Mouse (Mus musculus) forebrain, embryonic 16.5 days (tissue): ENCODE data around the gene Myo10. TPM values are rescaled to one million over a fixed set of nuclear protein-coding genes. Genes with fewer than 3 reads are reported as not detected.

Experiments used
- ATAC-seq: fragments of 200-750 bp; cut with Nextera tagmentation; 2 replicates; pipeline ENCODE4 v1.8.0; 2017; ENCODE audit warnings: mild to moderate bottlenecking, moderate library complexity
- H3K27ac ChIP-seq: fragments of 300-500 bp; sonication (generic); 2 replicates; pipeline ENCODE4 v1.5.1; 2014; ENCODE audit warnings: low read length, control low read depth
- H3K27me3 ChIP-seq: fragments of 300-500 bp; sonication (generic); replicated peaks from 2 replicates; pipeline ENCODE4 v1.6.1; 2014; ENCODE audit warnings: low read length; ENCODE audit not compliant: control insufficient read depth, insufficient read depth
- H3K36me3 ChIP-seq: fragments of 300-500 bp; sonication (generic); 2 replicates; pipeline ENCODE4 v1.6.1; 2014; ENCODE audit not compliant: control insufficient read depth, insufficient read depth
- H3K4me1 ChIP-seq: fragments of 300-500 bp; sonication (generic); replicated peaks from 2 replicates; pipeline ENCODE4 v1.6.1; 2014; ENCODE audit warnings: low read length; ENCODE audit not compliant: control insufficient read depth, insufficient read depth
- H3K4me2 ChIP-seq: fragments of 300-500 bp; sonication (generic); 2 replicates; pipeline ENCODE4 v1.6.1; 2014; ENCODE audit warnings: mild to moderate bottlenecking, low read length, control low read depth
- H3K4me3 ChIP-seq: fragments of 300-500 bp; sonication (generic); replicated peaks from 2 replicates; pipeline ENCODE4 v1.5.1; 2014; ENCODE audit warnings: mild to moderate bottlenecking, low read length, control low read depth
- H3K9ac ChIP-seq: fragments of 300-500 bp; sonication (generic); replicated peaks from 2 replicates; pipeline ENCODE4 v1.6.1; 2014; ENCODE audit warnings: low read depth, low read length, control low read depth
- H3K9me3 ChIP-seq: fragments of 300-500 bp; sonication (generic); 2 replicates; pipeline ENCODE4 v1.6.1; 2016; ENCODE audit warnings: low read length; ENCODE audit not compliant: control insufficient read depth
- WGBS: fragments of 180-500 bp; shearing (Covaris S2); extraction: QIAGEN DNeasy Blood & Tissue Kit; methylation state at CpG from one replicate; pipeline ENCODE4 v1.1.7; 2014; 5-methylcytosine and 5-hydroxymethylcytosine counted together
- polyA plus RNA-seq: library from polyadenylated mRNA; unstranded; fragments of >200 nt; fragmentation: Nextera tagmentation; extraction: Ambion mirVana; gene quantifications from 2 replicates; pipeline ENCODE4 v1.2.1, GENCODE M21; 2015

Gene Myo10
- polyA plus RNA-seq, 1 experiment from 2014 or later, result 38.4 TPM

DNA sequence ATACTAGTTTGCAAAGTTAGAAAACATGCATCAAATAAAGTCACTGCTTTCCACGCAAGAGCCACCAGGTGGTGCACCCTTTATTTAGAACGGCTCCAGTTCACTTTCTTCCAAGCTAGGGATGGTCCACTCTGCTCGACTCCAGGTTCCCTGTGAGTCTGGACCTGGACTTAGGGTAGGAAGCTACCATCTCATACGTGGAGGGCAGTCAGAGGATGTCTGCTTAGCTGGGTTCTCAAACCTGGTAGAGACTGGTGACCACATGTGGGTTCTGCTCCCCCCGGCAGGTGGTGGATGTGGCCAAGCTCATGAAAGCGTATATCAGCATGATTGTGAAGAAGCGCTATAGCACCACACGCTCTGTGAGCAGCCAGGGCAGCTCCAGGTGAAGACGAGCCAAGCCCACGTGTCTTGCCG, 189.5 kb downstream of the Myo10 start:
- H3K36me3 ChIP-seq, result peaks cover 13% of the 10 kb centered on the region

DNA sequence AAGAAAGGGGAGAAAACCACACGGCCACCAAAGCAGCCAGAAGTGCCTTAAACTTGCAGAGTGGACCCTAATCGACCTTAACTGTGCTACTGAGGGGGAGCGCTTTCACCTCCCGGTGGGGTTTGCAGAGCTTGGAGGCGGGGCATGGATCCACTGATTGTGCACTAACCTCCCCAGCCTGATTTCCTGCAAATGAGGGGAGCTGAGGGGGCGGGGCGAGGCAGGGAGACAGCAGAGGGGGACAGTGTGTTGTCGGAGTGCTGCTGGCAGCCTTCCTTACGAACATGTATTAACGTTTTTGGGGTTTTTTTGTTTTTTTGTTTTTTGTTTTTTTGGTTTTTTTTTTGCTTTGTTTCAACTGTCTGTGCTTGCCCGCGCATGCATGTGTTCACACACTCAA, 190.2 kb downstream of the Myo10 start:
- no peak overlapping the region for H3K9ac ChIP-seq
- no peaks in the 10 kb centered on the region for H3K4me1 ChIP-seq
- H3K4me3 ChIP-seq, result no peak overlapping the region
- WGBS, result 77% methylated on average over 12 of the region's 12 CpGs
- peaks cover 12% of the 10 kb centered on the region for H3K9me3 ChIP-seq
- no peak overlapping the region for H3K27ac ChIP-seq
- no peaks in the 10 kb centered on the region for H3K27me3 ChIP-seq
- no peak for ATAC-seq
- H3K36me3 ChIP-seq, result peaks cover 9% of the 10 kb centered on the region
- no peak overlapping the region for H3K4me2 ChIP-seq

More for the DNA sequence above, 189.5 kb downstream of the Myo10 start:
- WGBS, result 92% methylated on average over 11 of the region's 11 CpGs
- Histone ChIP-seq H3K27ac (no peak overlapping the region), H3K9me3 (peaks cover 12% of the 10 kb centered on the region), H3K4me3 (no peak overlapping the region), H3K9ac (no peak overlapping the region), H3K27me3 (no peaks in the 10 kb centered on the region), H3K4me1 (no peaks in the 10 kb centered on the region), H3K4me2 (no peak overlapping the region)
- ATAC-seq, result no peak

DNA sequence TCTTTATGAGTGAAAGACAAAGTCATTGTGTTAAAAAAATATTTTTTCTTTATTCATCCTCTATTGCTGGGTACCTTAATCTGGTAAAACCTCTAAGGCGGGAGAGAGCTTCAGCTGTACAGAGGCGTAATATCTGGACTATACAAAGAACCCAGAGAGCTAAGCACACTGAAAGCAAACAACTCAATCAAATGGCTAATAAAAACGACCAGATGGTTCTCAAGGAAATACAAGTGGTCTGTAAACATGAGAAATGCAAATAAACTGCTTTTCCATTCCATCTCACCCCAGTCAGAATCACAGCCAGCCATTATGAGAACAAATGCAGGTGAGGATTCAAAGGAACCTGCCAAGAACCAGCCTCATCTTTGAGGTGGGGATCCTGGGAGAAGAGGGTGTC, 192.2 kb downstream of the Myo10 start:
- Histone ChIP-seq H3K36me3 (peaks cover 5% of the 10 kb centered on the region), H3K4me3 (no peak overlapping the region), H3K9me3 (peaks cover 12% of the 10 kb centered on the region), H3K4me1 (no peaks in the 10 kb centered on the region), H3K4me2 (no peak overlapping the region), H3K27ac (no peak overlapping the region), H3K27me3 (no peaks in the 10 kb centered on the region), H3K9ac (no peak overlapping the region)
- ATAC-seq, result no peak
- whole genome bisulfite sequencing, result 64% methylated on average over 3 of the region's 3 CpGs

DNA sequence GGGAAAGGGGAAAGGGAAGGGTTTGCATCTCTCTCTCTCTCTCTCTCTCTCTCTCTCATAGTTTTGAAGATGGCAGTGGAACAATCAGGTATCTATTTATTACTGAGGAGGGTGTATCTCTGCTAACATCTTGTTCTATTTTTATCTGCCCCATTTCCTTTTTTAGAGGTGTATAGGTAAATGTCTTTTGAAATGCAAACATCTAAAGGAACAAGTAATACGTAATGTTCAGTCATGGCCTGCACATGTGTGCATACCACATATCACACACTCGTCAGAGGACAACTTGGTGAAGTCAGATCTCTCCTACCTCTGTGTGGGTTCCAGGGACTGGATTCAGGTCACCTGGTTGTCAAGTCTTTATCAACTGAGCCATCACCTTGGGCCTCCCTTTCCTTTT, 194.9 kb downstream of the Myo10 start:
- H3K4me3 ChIP-seq, result no peak overlapping the region
- H3K27ac ChIP-seq, result no peak overlapping the region
- ATAC-seq, result no peak

DNA sequence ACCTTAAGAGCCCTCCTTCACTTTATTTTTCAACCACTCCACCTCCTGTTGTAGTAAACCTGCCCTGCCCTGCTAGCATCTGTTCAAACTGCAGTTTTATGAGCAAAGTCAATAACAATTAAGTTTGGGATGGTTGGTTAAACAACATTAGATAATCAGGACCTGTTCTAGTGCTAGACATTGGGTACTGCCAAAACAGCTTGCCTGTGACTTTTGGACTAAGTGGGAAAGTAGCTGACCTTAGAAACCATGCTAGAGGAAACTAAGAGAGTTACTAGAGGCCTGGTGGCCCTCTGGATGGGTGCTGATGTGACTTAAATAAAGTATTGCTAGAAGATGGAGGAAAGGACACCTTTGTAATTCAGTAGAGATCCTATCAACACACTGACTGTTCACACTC, 199.7 kb downstream of the Myo10 start:
- Histone ChIP-seq H3K27ac (no peak overlapping the region), H3K27me3 (no peaks in the 10 kb centered on the region), H3K4me3 (no peak overlapping the region), H3K36me3 (no peaks in the 10 kb centered on the region), H3K4me2 (no peak overlapping the region), H3K4me1 (no peaks in the 10 kb centered on the region), H3K9me3 (no peaks in the 10 kb centered on the region), H3K9ac (no peak overlapping the region)
- ATAC-seq, result no peak

More for the DNA sequence above, 194.9 kb downstream of the Myo10 start:
- no peaks in the 10 kb centered on the region for H3K4me1 ChIP-seq
- no peak overlapping the region for H3K9ac ChIP-seq
- no peak overlapping the region for H3K4me2 ChIP-seq
- peaks cover 2% of the 10 kb centered on the region for H3K36me3 ChIP-seq
- H3K9me3 ChIP-seq, result peaks cover 12% of the 10 kb centered on the region
- 92% methylated on average over 2 of the region's 2 CpGs for WGBS
- H3K27me3 ChIP-seq, result no peaks in the 10 kb centered on the region

DNA sequence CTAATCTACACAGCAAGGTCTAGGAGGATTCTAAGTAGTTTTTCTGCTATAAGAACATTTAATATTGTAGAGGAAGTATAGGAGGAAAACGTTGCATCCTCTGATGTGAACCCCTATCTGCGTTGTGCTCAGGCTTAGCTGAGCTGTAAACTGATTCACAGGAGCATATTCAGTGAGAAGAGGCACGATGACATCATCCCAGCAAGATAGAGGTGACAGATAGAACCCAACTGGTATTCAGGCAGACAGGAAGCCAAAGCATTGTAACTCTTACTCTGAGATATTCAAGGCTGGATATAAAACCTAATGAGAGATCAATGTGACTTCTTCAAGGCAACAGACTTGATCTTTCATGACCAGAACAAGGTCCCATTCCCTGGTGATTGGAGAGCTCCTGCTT, 200.3 kb downstream of the Myo10 start:
- Histone ChIP-seq H3K4me1 (no peaks in the 10 kb centered on the region), H3K9me3 (no peaks in the 10 kb centered on the region), H3K27me3 (no peaks in the 10 kb centered on the region), H3K36me3 (no peaks in the 10 kb centered on the region), H3K9ac (no peak overlapping the region), H3K4me3 (no peak overlapping the region), H3K27ac (no peak overlapping the region), H3K4me2 (no peak overlapping the region)
- WGBS, result 57% methylated on average over 3 of the region's 3 CpGs
- no peak for ATAC-seq

DNA sequence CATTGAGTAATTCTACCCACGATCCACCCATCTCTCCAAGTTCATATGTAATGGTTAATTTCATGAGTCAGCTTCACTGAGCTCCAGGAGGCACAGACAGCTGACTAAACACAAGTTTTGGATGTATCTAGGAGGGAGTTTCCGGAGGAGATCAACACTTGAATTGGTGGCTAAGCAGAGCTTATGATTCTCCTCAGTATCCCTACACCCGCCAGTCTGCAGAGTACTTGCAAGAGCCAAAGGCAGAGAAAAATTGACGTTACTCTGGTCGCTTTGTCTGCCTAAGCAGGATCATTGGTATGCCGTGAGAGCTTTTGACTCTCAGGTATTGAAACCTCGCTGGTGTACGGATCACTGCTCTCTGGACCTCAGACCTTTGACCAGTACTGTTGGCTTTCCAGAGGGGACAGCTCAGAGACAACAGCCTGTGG, 204.2 kb downstream of the Myo10 start:
- Histone ChIP-seq H3K27ac (no peak overlapping the region), H3K4me3 (no peak overlapping the region), H3K9ac (no peak overlapping the region), H3K9me3 (no peaks in the 10 kb centered on the region), H3K4me1 (no peaks in the 10 kb centered on the region), H3K4me2 (no peak overlapping the region), H3K27me3 (no peaks in the 10 kb centered on the region), H3K36me3 (no peaks in the 10 kb centered on the region)
- no peak for ATAC-seq
- 87% methylated on average over 8 of the region's 8 CpGs for WGBS

DNA sequence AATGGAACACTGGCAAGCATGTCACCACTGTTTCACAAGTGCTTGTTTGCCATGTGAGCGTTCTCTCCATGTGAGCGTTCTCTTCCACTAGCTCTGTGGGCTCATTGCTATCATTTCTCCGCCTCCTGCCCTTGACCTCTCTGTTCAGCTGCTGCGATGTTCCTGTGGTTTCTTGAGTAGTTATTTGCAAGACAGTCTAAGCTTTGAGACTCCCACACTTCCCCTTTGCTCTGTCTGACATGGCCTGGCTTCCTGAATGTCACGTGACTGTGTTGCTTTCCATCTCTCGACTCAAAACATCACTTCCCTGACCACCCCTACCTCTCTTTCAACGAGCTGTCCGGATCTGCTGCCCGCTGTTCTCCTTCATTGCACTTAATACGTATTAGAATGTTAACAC, 206.1 kb downstream of the Myo10 start:
- no peaks in the 10 kb centered on the region for H3K9me3 ChIP-seq
- no peaks in the 10 kb centered on the region for H3K27me3 ChIP-seq
- no peaks in the 10 kb centered on the region for H3K36me3 ChIP-seq
- no peak overlapping the region for H3K9ac ChIP-seq
- H3K4me3 ChIP-seq, result no peak overlapping the region
- ATAC-seq, result no peak
- H3K4me2 ChIP-seq, result no peak overlapping the region
- no peak overlapping the region for H3K27ac ChIP-seq
- 81% methylated on average over 10 of the region's 10 CpGs for WGBS
- no peaks in the 10 kb centered on the region for H3K4me1 ChIP-seq

DNA sequence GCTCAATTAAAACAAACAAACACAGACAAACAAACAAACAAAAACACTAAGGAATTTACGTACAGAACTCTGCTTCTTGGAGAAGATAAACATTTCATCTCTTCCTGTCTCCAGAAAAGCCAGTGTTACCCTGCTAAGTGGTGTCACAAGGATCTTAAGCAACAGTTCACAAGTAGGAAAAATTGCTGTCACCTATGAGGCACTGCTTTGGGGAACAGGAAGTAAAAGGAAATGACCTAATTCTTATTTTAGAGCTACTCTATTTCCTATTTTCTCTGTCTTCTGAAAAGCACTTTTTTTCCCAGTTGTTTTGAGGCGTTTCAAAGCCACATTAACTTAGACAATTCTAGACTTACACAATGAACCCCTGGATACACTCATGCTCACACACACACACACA, 208.1 kb downstream of the Myo10 start:
- no peak for ATAC-seq
- no peaks in the 10 kb centered on the region for H3K27me3 ChIP-seq
- no peak overlapping the region for H3K4me2 ChIP-seq
- no peak overlapping the region for H3K27ac ChIP-seq
- no peaks in the 10 kb centered on the region for H3K36me3 ChIP-seq
- no peak overlapping the region for H3K4me3 ChIP-seq
- no peaks in the 10 kb centered on the region for H3K4me1 ChIP-seq
- 81% methylated on average over 2 of the region's 2 CpGs for WGBS
- no peak overlapping the region for H3K9ac ChIP-seq
- H3K9me3 ChIP-seq, result no peaks in the 10 kb centered on the region

DNA sequence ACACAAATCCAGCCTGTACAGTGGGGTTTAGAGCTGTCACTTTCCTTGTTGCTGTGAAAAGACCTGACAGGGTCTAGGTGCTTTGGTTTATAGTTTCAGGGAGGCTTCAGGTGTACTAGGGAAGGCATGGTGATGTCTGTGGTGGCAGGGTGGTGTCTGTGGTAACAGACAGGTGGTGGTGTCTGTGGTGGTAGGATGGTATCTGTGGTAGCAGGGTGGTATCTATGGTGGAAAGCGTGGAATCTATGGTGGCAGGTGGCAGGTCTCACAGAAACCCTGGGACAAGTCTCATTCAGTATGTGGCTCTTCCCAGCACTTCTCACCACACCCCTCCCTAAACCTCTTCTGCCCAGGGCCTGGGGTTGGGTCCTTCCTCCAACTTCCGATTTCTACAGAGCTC, 212.0 kb downstream of the Myo10 start:
- WGBS, result 86% methylated on average over 2 of the region's 2 CpGs
- Histone ChIP-seq H3K4me3 (no peak overlapping the region), H3K9ac (no peak overlapping the region), H3K9me3 (no peaks in the 10 kb centered on the region), H3K27me3 (no peaks in the 10 kb centered on the region), H3K4me2 (no peak overlapping the region), H3K36me3 (no peaks in the 10 kb centered on the region), H3K4me1 (no peaks in the 10 kb centered on the region), H3K27ac (no peak overlapping the region)
- ATAC-seq, result no peak
